Mouse (Mus musculus) midbrain, embryonic 13.5 days (tissue): Measurements from ENCODE around the gene Dazap1. TPM values are rescaled to one million over a fixed set of nuclear protein-coding genes. Genes with fewer than 3 reads are reported as not detected.
"Not testable (repeated sequence)": the region's sequence is repeated elsewhere in the genome, so short reads cannot be mapped to it uniquely, and the experiment has no call there.

ENCODE experiments used
- ATAC-seq: fragments of 200-750 bp; cut with Nextera tagmentation; 2 replicates; pipeline ENCODE4 v1.8.0; 2017; ENCODE audit warnings: mild to moderate bottlenecking, moderate TSS enrichment, moderate library complexity
- H3K27ac ChIP-seq: fragments of 300-500 bp; sonication (generic); 2 replicates; pipeline ENCODE4 v1.5.1; 2015; ENCODE audit warnings: inconsistent platforms, mild to moderate bottlenecking, moderate library complexity
- H3K27me3 ChIP-seq: fragments of 300-500 bp; sonication (generic); 2 replicates; pipeline ENCODE4 v1.6.1; 2015; ENCODE audit warnings: mild to moderate bottlenecking, inconsistent platforms
- H3K36me3 ChIP-seq: fragments of 300-500 bp; sonication (generic); 2 replicates; pipeline ENCODE4 v1.6.1; 2015; ENCODE audit warnings: mild to moderate bottlenecking, inconsistent platforms
- H3K4me1 ChIP-seq: fragments of 300-500 bp; sonication (generic); replicated peaks from 2 replicates; pipeline ENCODE4 v1.6.1; 2015; ENCODE audit warnings: inconsistent platforms
- H3K4me2 ChIP-seq: fragments of 300-500 bp; sonication (generic); replicated peaks from 2 replicates; pipeline ENCODE4 v1.6.1; 2015; ENCODE audit warnings: moderate library complexity, mild to moderate bottlenecking, inconsistent platforms
- H3K4me3 ChIP-seq: fragments of 300-500 bp; sonication (generic); replicated peaks from 2 replicates; pipeline ENCODE4 v1.5.1; 2015; ENCODE audit warnings: mild to moderate bottlenecking, inconsistent platforms
- H3K9ac ChIP-seq: fragments of 300-500 bp; sonication (generic); replicated peaks from 2 replicates; pipeline ENCODE4 v1.6.1; 2015; ENCODE audit warnings: mild to moderate bottlenecking, inconsistent platforms
- H3K9me3 ChIP-seq: fragments of 300-500 bp; sonication (generic); 2 replicates; pipeline ENCODE4 v1.6.1; 2016; ENCODE audit warnings: mild to moderate bottlenecking, inconsistent platforms
- WGBS: fragments of 180-500 bp; shearing (Covaris S2); methylation state at CpG from one replicate; pipeline ENCODE4 v1.1.7; 2015; 5-methylcytosine and 5-hydroxymethylcytosine counted together
- polyA plus RNA-seq: library from polyadenylated mRNA; unstranded; fragments of >200 nt; fragmentation: Nextera tagmentation; extraction: Ambion mirVana; gene quantifications from 2 replicates; pipeline ENCODE4 v1.2.1, GENCODE M21; 2015

Gene Dazap1
- polyA plus RNA-seq = 62.9 and 66.1 TPM in 2 replicates

- H3K4me2 ChIP-seq = peak within 1 kb of the TSS; percentile 68
- H3K4me1 ChIP-seq = peaks cover 52% of the 10 kb centered on the region
- peak within 1 kb of the TSS; percentile 41 for H3K4me3 ChIP-seq
- ATAC-seq = peak; percentile 80
- peak within 1 kb of the TSS; percentile 85 for H3K27ac ChIP-seq
- under 1% methylated on average over 48 of the region's 49 CpGs for WGBS
- H3K36me3 ChIP-seq = peaks cover 33% of the 10 kb centered on the region
- H3K9me3 ChIP-seq = no peaks in the 10 kb centered on the region
- no peaks in the 10 kb centered on the region for H3K27me3 ChIP-seq
- peak within 1 kb of the TSS; percentile 66 for H3K9ac ChIP-seq
These were observed at the start of gene Dazap1, which contains the start of gene Gamt for GRCm38 (mm10) chr10:80260642-80261584. TSS of gene Dazap1 (plus strand) at chr10:80261486. TSS of gene Gamt (minus strand) at chr10:80261012.

DNA sequence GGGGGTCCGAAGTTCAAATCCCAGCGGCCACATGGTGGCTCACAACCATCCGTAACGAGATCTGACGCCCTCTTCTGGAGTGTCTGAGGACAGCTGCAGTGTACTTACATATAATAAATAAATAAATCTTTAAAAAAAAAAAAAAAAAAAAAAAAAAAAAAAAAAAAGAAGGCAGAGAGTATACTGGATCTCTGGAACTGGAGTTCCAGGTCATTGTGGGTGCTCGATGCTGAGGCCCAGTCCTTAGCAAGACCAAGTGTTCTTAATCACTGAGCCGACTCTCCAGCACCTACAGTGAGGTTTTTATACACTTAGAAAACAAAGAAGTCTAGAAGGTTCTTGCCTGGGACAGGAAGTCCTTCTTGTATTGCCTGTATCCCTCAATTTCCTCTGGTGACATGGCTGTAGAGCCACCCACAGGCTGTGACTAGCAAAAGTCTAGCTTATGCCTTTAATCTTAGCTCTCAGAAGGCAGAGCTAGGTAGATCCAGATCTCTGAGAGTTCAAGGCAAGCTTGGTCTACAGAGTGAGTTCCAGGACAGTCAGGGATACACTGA lies 49.7 kb upstream of the Dazap1 start:
- not testable (repeated sequence) for H3K4me2 ChIP-seq, ATAC-seq, H3K27me3 ChIP-seq, H3K9ac ChIP-seq, H3K4me3 ChIP-seq, H3K27ac ChIP-seq, H3K9me3 ChIP-seq, H3K36me3 ChIP-seq
- 82% methylated on average over 7 of the region's 7 CpGs for WGBS
- peaks cover 47% of the 10 kb centered on the region for H3K4me1 ChIP-seq

DNA sequence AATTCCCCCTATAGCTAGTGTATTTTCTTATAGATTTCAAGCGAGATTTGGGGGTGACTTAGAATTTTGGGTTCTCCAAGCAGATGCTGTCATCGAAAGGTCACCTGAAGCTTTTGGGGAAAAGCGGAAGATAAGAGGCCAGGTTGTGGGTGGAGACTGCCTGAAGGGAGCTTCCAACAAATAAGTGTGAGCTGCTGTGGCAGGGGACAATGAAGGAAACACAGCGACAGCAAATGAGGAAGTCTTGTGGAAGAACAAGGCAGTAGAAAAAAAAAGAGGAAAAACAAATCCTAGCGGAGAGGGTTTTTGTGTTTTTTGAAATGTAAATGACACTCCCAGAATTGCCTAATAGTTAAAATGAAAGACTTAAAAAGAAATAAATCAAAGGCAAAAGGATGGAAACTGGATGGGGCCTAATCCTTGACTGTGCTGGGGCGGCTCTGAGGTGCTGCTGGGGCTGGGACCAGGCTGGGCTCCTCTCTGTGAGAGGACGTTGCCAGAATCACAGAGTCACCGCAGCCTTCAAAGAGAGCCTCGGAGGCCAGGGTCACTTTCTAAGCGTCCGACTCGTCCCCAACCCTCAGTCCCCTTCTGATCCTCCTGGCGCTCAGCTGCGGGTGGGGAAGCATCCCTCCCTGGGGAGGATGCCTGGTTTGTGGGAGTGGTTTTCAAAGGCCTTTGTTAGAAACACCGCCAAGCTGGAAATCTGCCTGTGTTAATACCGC lies 46.1 kb upstream of the Dazap1 start:
- H3K9me3 ChIP-seq = no peaks in the 10 kb centered on the region
- H3K27ac ChIP-seq = peak overlapping the region; percentile 72
- peak overlapping the region; percentile 13; the same call in 1 of the 2 replicates for H3K4me2 ChIP-seq
- 12% methylated on average over 16 of the region's 16 CpGs for WGBS
- peak; percentile 53; the same call in 1 of the 2 replicates for ATAC-seq
- peak overlapping the region; percentile 49 for H3K9ac ChIP-seq
- no peaks in the 10 kb centered on the region for H3K27me3 ChIP-seq
- peaks cover 19% of the 10 kb centered on the region for H3K4me1 ChIP-seq
- no peaks in the 10 kb centered on the region for H3K36me3 ChIP-seq
- no peak overlapping the region for H3K4me3 ChIP-seq

GRCm38 (mm10) chr10:80220676-80221075 lies 40.6 kb upstream of the Dazap1 start:
- no peaks in the 10 kb centered on the region for H3K9me3 ChIP-seq
- no peaks in the 10 kb centered on the region for H3K36me3 ChIP-seq
- H3K27me3 ChIP-seq = no peaks in the 10 kb centered on the region
- H3K4me2 ChIP-seq = no peak overlapping the region
- H3K4me1 ChIP-seq = peaks cover 22% of the 10 kb centered on the region
- no peak overlapping the region for H3K9ac ChIP-seq
- H3K27ac ChIP-seq = no peak overlapping the region
- 34% methylated on average over 8 of the region's 9 CpGs for whole genome bisulfite sequencing
- ATAC-seq = no peak
- H3K4me3 ChIP-seq = no peak overlapping the region

GRCm38 (mm10) chr10:80223137-80223536 lies 38.1 kb upstream of the Dazap1 start:
- peaks cover 34% of the 10 kb centered on the region for H3K4me1 ChIP-seq
- 92% methylated on average over 2 of the region's 2 CpGs for WGBS
- not testable (repeated sequence) for ATAC-seq, H3K27ac ChIP-seq, H3K9ac ChIP-seq, H3K27me3 ChIP-seq, H3K4me2 ChIP-seq, H3K9me3 ChIP-seq, H3K4me3 ChIP-seq, H3K36me3 ChIP-seq

- H3K9ac ChIP-seq = peak overlapping the region; percentile 89; the same call in 1 of the 2 replicates
- no peaks in the 10 kb centered on the region for H3K9me3 ChIP-seq
- H3K27me3 ChIP-seq = no peaks in the 10 kb centered on the region
- H3K4me1 ChIP-seq = peaks cover 59% of the 10 kb centered on the region
- H3K36me3 ChIP-seq = 0 out of 2 replicates have a peak, but pooled peaks cover 4% of the 10 kb centered on the region
- peak overlapping the region; percentile 64 for H3K4me3 ChIP-seq
- H3K4me2 ChIP-seq = peak overlapping the region; percentile 87
- ATAC-seq = no peak
- under 1% methylated on average over 14 of the region's 14 CpGs for WGBS
- H3K27ac ChIP-seq = peak overlapping the region; percentile 94
These were observed 35.2 kb upstream of the Dazap1 start for GRCm38 (mm10) chr10:80226071-80226415.

GRCm38 (mm10) chr10:80226416-80227165 lies 34.7 kb upstream of the Dazap1 start, which contains the start of gene Mum1:
TSS of gene Mum1 (plus strand) at chr10:80226434.
- WGBS = under 1% methylated on average over 65 of the region's 75 CpGs
- Histone ChIP-seq H3K27me3 (no peaks in the 10 kb centered on the region), H3K9ac (peak within 1 kb of the TSS; percentile 89), H3K4me2 (peak within 1 kb of the TSS; percentile 87), H3K4me1 (peaks cover 57% of the 10 kb centered on the region), H3K9me3 (no peaks in the 10 kb centered on the region), H3K27ac (peak within 1 kb of the TSS; percentile 94), H3K36me3 (peaks cover 7% of the 10 kb centered on the region), H3K4me3 (peak within 1 kb of the TSS; percentile 64)
- ATAC-seq = peak; percentile 95

GRCm38 (mm10) chr10:80227166-80227539 lies 34.1 kb upstream of the Dazap1 start:
- Histone ChIP-seq H3K27ac (peak overlapping the region; percentile 94), H3K4me2 (peak overlapping the region; percentile 87), H3K4me1 (peaks cover 57% of the 10 kb centered on the region), H3K4me3 (peak overlapping the region; percentile 64), H3K9me3 (no peaks in the 10 kb centered on the region), H3K9ac (peak overlapping the region; percentile 89), H3K36me3 (peaks cover 10% of the 10 kb centered on the region), H3K27me3 (no peaks in the 10 kb centered on the region)
- 6% methylated on average over 10 of the region's 10 CpGs for WGBS
- peak; percentile 7; the same call in 1 of the 2 replicates for ATAC-seq

DNA sequence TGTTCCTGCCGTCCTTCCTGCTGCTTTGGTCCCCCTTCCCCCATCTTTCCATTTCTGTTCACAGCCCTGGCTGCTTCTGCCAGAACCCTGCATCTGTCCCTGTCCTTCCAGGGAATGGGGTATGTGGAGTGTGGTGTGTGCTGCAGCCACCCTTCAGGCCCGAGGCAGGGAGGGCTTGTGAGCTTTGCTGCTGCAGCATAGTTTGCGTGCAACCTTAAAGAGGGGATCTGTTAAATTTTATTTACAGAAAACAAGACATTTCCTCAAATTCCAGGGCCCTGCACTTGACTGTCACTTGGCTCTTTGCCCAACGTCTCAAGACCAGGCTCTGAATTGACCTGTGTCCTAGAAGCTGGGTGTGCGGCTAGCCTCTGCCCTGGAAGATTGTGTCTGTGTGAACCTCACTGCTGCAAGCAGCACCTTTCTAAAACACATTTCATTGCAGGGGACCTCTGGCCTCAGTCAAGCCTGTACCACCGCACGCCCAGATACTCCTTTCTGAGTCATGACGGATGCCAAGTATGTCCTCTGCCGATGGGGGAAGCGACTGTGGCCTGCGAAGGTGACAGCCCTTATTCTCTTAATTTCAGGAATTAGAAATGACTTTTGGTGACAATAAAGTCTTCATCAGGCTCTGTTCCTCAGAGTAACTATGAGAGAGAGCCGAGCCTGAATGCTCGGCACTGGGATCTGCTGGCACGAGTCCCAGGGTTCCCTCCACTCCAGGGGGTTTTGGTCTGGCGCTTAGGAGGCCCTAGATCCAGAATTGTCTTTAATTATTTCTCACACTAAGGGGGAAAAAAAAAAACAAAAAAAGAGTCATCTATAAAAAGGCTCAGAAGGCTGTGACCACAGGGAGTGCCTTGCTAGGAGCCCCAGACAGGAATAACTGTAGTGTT lies 33.2 kb upstream of the Dazap1 start:
- Histone ChIP-seq H3K9ac (peak overlapping the region; percentile 89), H3K4me2 (peak overlapping the region; percentile 87), H3K27ac (peak overlapping the region; percentile 94), H3K4me3 (peak overlapping the region; percentile 64), H3K36me3 (peaks cover 20% of the 10 kb centered on the region), H3K27me3 (no peaks in the 10 kb centered on the region), H3K9me3 (no peaks in the 10 kb centered on the region), H3K4me1 (peaks cover 66% of the 10 kb centered on the region)
- ATAC-seq = no peak
- 31% methylated on average over 15 of the region's 15 CpGs for WGBS

DNA sequence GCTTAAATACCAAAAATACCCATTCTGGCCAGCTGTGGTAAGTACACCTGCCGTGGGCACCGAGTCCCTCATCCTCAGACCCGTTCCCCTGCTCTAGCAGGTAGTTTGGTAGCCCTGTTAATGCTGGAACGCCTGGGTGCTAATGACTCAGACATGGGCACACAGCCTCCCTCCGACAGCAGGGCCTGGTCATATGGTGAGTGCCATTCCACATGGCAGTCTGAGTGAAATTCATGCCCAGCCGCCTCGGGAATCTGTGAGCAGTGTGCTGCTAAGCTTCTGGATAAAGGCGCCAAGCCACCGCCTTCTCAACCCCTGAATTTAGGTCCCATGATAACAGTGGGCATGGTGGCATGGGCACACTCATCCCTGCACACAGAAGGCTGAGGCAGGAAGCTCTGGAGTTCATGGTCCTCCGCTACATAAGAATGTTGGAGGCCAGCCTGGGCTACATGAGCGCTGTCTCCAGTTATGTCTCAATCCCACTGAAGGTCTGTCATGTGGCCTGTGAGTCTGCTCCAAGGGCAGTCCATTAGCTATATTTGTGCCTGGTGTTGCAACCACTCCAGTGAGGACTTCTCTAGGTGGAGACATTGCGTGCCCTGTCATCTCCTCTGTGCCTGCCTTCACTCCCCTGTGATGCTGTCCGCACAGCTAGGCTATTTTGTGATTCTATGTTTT lies 25.0 kb upstream of the Dazap1 start:
- H3K9me3 ChIP-seq = no peaks in the 10 kb centered on the region
- H3K4me2 ChIP-seq = peak overlapping the region; percentile 87
- no peak for ATAC-seq
- H3K27ac ChIP-seq = no peak overlapping the region; the same call in 1 of the 2 replicates
- H3K36me3 ChIP-seq = peaks cover 96% of the 10 kb centered on the region
- 0 out of 2 replicates have a peak, but pooled peaks cover 4% of the 10 kb centered on the region for H3K27me3 ChIP-seq
- H3K4me1 ChIP-seq = peaks cover 79% of the 10 kb centered on the region
- H3K4me3 ChIP-seq = peak overlapping the region; percentile 35
- peak overlapping the region; percentile 81; the same call in 1 of the 2 replicates for H3K9ac ChIP-seq
- WGBS = 87% methylated on average over 13 of the region's 13 CpGs
